Mouse (Mus musculus): Measurements from ENCODE around the gene Msx3. TPM values are rescaled to one million over a fixed set of nuclear protein-coding genes. Genes with fewer than 3 reads are reported as not detected.

Gene Msx3
- polyA plus RNA-seq (2012; rRNA removed): 1.9 and 3.0 TPM in 2 replicates

DNA sequence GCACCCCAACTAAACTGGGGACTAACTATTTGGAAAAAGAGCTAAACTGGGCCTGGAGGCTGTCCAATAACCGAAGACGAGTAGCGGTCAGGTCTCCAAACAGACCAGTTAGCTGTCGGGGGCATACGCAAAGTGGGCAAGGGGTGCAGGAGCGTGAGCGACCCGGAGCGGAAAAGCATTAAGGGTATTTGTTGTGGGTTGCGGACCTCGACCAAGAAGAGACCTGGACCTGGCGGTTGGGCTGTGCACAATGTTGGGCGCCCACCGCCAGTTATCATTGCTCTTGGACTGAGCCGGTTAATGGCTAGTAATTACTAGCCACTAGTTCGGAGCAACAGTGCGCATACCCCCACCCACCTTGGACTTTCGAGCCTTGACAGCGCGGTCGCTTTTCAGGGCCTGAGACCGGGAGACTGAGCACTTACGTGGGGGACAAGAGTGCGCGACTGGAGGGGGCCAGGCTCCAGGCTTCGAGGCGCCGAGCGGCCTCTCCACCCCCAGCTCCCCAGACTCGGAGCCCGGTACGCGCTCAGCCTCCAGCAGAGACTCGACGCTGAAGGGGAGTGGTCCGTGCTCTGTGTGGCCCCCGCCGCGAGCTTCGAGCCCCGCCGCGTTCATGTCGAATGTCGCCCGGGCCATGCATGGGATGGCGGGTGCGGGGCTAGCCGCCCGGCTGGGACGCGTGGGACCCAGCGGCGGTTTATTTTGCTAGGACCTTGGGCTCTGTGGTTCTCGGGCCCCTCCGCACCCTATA lies at the start of gene Msx3:
TSS of gene Msx3 (minus strand) at position 729 of the 754 bp plus-strand sequence.

GRCm38 (mm10) chr7:140092924-140093528 lies 44.1 kb upstream of the Msx3 start, which contains the start of gene Prap1:
Prap1 (plus strand) TSS chr7:140093395.

DNA sequence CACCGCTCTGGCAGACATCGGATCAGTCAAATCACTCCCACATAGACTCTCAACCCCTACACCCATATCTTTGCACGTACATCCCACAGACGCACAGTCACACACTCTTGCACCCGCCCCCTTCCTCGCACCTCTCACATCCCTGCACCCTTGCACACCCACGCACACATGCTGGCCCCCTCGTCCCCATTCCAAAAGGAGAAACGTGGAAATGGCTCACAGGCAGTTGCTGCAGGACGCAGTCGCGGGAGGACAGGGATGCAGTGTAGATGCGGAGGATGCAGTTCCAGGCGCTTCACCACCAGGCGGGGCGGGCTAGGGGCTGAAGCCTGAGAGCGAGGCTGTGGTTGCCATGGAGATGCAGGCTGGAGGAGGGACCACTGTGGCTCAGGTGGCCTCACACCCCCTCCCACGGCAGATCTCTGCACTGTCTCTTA lies 33.4 kb upstream of the Msx3 start, which contains the start of gene Caly:
TSS of gene Caly (minus strand) at position 307 of the 437 bp plus-strand sequence.

DNA sequence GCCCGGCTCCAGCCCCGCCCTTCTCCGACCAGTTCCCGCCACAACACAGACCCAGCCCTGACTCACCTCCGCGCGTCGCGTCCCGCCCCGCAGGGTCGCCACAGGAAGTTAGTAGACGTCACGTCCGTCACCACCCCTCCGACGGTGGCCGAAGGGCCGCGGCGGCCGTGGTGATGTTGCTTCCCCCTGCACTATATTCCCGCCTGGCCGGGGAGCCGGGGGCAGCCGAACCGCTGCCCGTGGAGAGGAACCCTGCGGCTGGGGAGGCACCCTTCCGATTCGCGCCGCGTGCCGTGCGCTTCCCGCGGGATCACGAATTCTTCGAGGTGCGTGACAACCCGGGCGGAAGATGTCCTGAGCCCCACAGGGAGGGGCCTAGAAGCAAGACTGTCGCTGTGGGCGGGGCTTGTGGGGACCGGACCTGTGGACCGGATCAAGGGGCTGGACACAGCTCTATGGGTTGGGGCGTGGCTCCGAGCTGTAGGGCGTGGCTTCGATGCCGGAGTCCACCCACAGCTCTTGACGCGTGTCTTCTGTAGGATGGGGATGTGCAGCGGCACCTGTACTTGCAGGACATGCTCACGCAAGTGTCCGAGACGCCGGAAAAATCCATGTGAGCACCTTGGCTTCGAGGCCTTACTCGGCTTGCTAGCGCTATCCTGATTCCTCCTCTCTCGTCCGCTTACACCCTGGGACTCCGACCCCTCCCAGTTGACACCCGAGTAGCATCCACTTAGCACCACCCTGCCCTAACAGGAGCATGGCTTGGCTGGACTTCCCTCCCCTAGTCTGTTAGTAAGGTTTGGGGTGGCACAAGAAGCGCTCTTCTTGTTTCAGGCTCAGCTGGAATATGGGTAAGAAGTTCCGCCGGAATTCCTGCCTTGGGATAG lies 12.4 kb downstream of the Msx3 start, which contains the start of the genes Zfp511 and Tubgcp2:
TSS of gene Zfp511 (plus strand) at position 111 of the 890 bp plus-strand sequence.
TSS of gene Tubgcp2 (minus strand) at position 389 of the 890 bp plus-strand sequence.

Other genes starting within 250 kb of the Msx3 start
- gene Adgra1, start 214.9 kb downstream of the Msx3 start, polyA plus RNA-seq (2012; rRNA removed): 5.5 and 6.4 TPM in 2 replicates
- 18.5 and 22.2 TPM in 2 replicates for gene Kndc1, start 154.4 kb downstream of the Msx3 start, polyA plus RNA-seq (2012; rRNA removed)
- 0.08 TPM in 1 of 2 replicates, not detected in the other for gene Utf1, start 105.3 kb downstream of the Msx3 start, polyA plus RNA-seq (2012; rRNA removed)
- gene 6430531B16Rik, start 70.3 kb downstream of the Msx3 start, polyA plus RNA-seq (2012; rRNA removed): 0.63 and 0.80 TPM in 2 replicates
- gene Adam8, start 56.5 kb downstream of the Msx3 start, polyA plus RNA-seq (2012; rRNA removed): 10.7 and 11.6 TPM in 2 replicates
- gene Zfp511, start 12.7 kb downstream of the Msx3 start, polyA plus RNA-seq (2012; rRNA removed): 80.8 and 92.4 TPM in 2 replicates
- gene Tubgcp2, start 12.4 kb downstream of the Msx3 start, polyA plus RNA-seq (2012; rRNA removed): 68.6 and 73.6 TPM in 2 replicates
- 107 and 113 TPM in 2 replicates for gene Caly, start 33.5 kb upstream of the Msx3 start, polyA plus RNA-seq (2012; rRNA removed)
- gene Prap1, start 44.3 kb upstream of the Msx3 start, polyA plus RNA-seq (2012; rRNA removed): 0.20 and 0.40 TPM in 2 replicates
- 22.9 and 26.7 TPM in 2 replicates for gene Fuom, start 53.4 kb upstream of the Msx3 start, polyA plus RNA-seq (2012; rRNA removed)
- gene Paox, start 66.7 kb upstream of the Msx3 start, polyA plus RNA-seq (2012; rRNA removed): 5.2 and 6.3 TPM in 2 replicates
- 86.8 and 98.6 TPM in 2 replicates for gene Echs1, start 67.4 kb upstream of the Msx3 start, polyA plus RNA-seq (2012; rRNA removed)
- 40.2 and 41.2 TPM in 2 replicates for gene Mtg1, start 88.5 kb upstream of the Msx3 start, polyA plus RNA-seq (2012; rRNA removed)
- 8.6 and 9.2 TPM in 2 replicates for gene Sprn, start 105.8 kb upstream of the Msx3 start, polyA plus RNA-seq (2012; rRNA removed)
- not detected in 2 replicates for gene Olfr522, start 115.7 kb upstream of the Msx3 start, polyA plus RNA-seq (2012; rRNA removed)
- not detected in 2 replicates for gene Olfr523, start 124.1 kb upstream of the Msx3 start, polyA plus RNA-seq (2012; rRNA removed)
- not detected in 2 replicates for gene Olfr524, start 156.9 kb upstream of the Msx3 start, polyA plus RNA-seq (2012; rRNA removed)
- 0.18 TPM in 1 of 2 replicates, not detected in the other for gene Cd163l1, start 169.2 kb upstream of the Msx3 start, polyA plus RNA-seq (2012; rRNA removed)
- not detected in 2 replicates for gene 5830411N06Rik, start 198.2 kb upstream of the Msx3 start, polyA plus RNA-seq (2012; rRNA removed)